Mouse (Mus musculus) megakaryocyte, embryonic 14.5 days (primary cell): ENCODE results near the gene Gm21969.

Source experiments
- FLI1 ChIP-seq: IDR thresholded peaks from 2 replicates; pipeline ENCODE4 v1.6.1; 2012; ENCODE audit warnings: low read length, inconsistent platforms, mixed read lengths
- GATA1 ChIP-seq: IDR thresholded peaks from 3 replicates; pipeline ENCODE4 v1.6.1; 2012; ENCODE audit warnings: mixed read lengths, low read length, inconsistent platforms, borderline replicate concordance

DNA sequence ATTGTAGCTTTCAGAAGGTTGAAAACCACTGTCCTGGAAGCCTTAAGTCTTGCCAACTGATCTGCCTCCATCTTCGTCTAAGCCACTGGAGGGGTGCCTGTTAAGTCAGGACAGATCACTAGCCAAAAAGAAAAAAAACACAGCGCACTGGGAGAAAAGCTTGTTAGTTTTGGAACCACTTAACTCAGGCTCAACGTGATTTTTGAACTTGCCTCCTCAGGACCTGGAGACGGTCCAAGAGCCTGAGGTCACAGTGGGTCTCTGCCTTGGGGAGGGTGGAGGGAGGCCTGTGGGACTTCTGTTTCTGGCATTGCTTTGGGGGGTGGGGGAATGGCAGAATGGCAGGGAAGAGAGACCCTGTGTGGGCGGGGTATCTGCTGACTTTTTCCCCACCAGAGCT lies 28.2 kb downstream of the Gm21969 start:
- no peak for TF ChIP-seq GATA1
- no peak for TF ChIP-seq FLI1
